Comparison of ENCODE assay signal across 27 mouse cellular contexts in genomic region chr13:95607019-95607418, GRCm38 (mm10).
"Had no signal": no experiment of that assay in that cellular context is flagged by ENCODE, and none has a peak within 500 bp of the region (broad histone marks: within the 10 kb centered on the region; RNA-seq: fewer than 3 reads in every experiment).

No protein-coding gene starts in this region.

- H3K27ac ChIP-seq: heart, adult 2 months; heart, embryonic 13.5 days; heart, embryonic 15.5 days; hindbrain, embryonic 13.5 days; hindbrain, embryonic 15.5 days; hindbrain, postnatal 0 days; kidney, embryonic 15.5 days; kidney, postnatal 0 days; limb, embryonic 12.5 days; liver, embryonic 15.5 days had no signal

- H3K27me3 ChIP-seq: heart, embryonic 13.5 days; heart, embryonic 15.5 days; hindbrain, embryonic 13.5 days; hindbrain, embryonic 15.5 days; kidney, embryonic 15.5 days; limb, embryonic 12.5 days; liver, embryonic 15.5 days had no signal

- H3K4me3 ChIP-seq: heart, adult 2 months; heart, embryonic 13.5 days; heart, embryonic 15.5 days; hindbrain, embryonic 13.5 days; hindbrain, embryonic 15.5 days; kidney, embryonic 15.5 days; limb, embryonic 12.5 days; liver, embryonic 15.5 days had no signal

- ATAC-seq: hindbrain, postnatal 0 days; intestine, embryonic 16.5 days had no signal

- H3K4me2 ChIP-seq: heart, embryonic 11.5 days; heart, embryonic 13.5 days; heart, embryonic 15.5 days; hindbrain, embryonic 13.5 days; hindbrain, embryonic 15.5 days; kidney, embryonic 15.5 days; limb, embryonic 12.5 days; liver, embryonic 11.5 days; liver, embryonic 15.5 days had no signal

- H3K4me1 ChIP-seq: hindbrain, embryonic 13.5 days; hindbrain, embryonic 15.5 days; limb, embryonic 12.5 days had no signal

- DNase-seq: gastrocnemius, postnatal 14 days; gastrocnemius, postnatal 36 days; heart, adult 11 months; heart, adult 2 months; heart, postnatal 14 days; heart, postnatal 36 days; kidney, adult 11 months; kidney, adult 2 months; kidney, adult 9 months; kidney, postnatal 14 days; kidney, postnatal 36 days; layer of hippocampus, adult 9-11 months; layer of hippocampus, postnatal 36 days; left cerebral cortex, postnatal 4 days; liver had no signal

- H3K9ac ChIP-seq: heart, embryonic 13.5 days; heart, embryonic 15.5 days; hindbrain, embryonic 13.5 days; hindbrain, embryonic 15.5 days; kidney, embryonic 15.5 days; limb, embryonic 12.5 days; liver, embryonic 15.5 days had no signal

- H3K9me3 ChIP-seq: heart, embryonic 13.5 days; heart, embryonic 15.5 days; hindbrain, embryonic 13.5 days; hindbrain, embryonic 15.5 days; limb, embryonic 12.5 days; liver, embryonic 15.5 days had no signal
